Mouse (Mus musculus): ENCODE data around the gene Wapl.

DNA sequence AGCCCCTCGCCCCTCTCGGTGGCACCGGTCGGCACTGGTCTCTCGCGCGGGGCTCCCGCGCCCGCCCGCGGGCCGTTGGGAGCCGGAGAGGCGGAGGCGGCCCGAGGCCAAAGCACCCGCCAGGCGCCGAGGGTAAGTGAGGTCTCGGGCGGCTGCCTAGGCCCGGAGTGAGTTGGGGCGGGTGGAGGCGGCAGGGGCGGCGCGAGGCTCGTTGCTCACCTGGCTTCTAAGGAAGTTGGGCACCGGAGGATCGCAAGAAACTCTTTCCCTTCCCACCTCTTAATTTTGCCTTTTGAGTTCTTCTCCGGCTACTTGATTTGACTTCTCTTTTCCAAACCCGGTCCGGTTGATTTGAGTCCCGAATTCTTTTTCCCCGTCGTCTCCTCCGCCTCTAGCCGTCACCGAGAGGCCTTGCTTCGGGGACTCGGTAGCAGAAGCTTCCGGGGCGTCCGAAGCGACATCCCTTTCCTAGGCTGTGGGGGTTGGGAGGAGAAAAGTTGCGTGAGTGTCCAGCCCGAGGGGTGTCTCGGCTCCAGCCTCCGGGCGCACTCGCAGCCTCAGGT is 582 bp downstream of the Wapl start:
- TF ChIP-seq CTCF (IDR thresholded peaks at IDR 0.05; ENCODE audit: low read depth, low read length) (no peak), POLR2A (IDR thresholded peaks at IDR 0.05; ENCODE audit: insufficient read depth, low read length) (no peak)
